Comparison of ENCODE assay signal across 8 mouse cellular contexts in the genomic region with DNA sequence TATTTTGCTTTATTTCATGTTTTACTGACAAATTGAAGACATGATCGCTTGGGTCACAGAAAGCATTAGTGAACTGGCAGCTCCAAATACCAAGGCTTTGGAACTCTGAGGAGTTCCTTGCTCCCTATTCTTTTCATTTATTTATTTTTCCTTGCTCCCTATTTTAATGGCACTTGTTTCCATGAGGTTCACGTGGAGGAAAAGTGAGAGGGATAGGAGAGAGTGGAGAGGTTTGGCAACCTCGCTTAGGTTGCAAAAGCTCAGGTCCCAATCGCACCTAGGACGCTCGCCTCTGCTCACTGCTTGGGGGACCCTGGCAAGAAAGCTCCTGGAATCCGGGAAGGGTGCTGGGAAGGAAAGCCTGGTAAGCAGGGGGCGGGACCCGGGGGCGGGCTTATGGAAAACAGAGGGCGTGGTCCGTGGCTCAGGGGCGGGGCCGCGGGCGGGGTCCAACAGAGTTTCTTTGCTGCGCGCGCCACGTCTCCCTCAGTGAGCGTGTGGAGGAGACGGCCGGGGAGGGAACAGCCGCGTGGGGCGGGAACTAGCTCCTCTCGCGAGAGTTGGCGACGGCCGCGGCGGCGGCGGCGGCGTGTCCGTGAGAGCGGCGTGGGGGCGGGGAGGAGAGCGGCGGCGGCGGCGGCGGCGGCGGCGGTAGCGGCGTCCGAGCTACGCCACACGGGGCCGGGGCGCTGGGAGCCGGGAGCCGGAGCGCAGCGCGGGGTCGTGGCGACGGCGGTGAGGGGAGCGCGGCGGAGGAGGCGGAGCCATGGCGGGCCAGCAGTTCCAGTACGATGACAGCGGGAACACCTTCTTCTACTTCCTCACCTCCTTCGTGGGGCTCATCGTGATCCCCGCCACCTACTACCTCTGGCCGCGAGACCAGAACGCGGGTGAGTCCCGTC. TPM values are rescaled to one million over a fixed set of nuclear protein-coding genes. Genes with fewer than 3 reads are reported as not detected.
DNase-seq lines count a peak whose midpoint lies in the region; ATAC-seq and TF ChIP-seq lines count a peak whose summit lies in the region.

A gene (plus strand): TSS at position 498 of the 902 bp plus-strand sequence.

- no peak for TF ChIP-seq CTCF in lung, adult 2 months (IDR thresholded peaks at IDR 0.05; ENCODE audit: insufficient read depth, low read length)

- no peaks in the 10 kb centered on the region for H3K9me3 ChIP-seq in ES-E14 (ENCODE audit: control insufficient read depth, insufficient read depth, low read depth, low read length)
- no peaks in the 10 kb centered on the region for H3K9me3 ChIP-seq in forebrain, embryonic 15.5 days

- intact Hi-C loops in heart, postnatal 25 days (cut with DNase I) = loop anchor here (5.0 to 10.0 kb wide), 3 partner anchors 256 to 949 kb away; a partner anchor contains a TSS

- peak; percentile 38; the same call in 1 of the 2 replicates for TF ChIP-seq POLR2A in lung, adult 2 months (IDR thresholded peaks at IDR 0.05; ENCODE audit: borderline replicate concordance, extremely low read depth, low read depth, low read length)

- H3K4me1 ChIP-seq in ES-E14 (ENCODE audit: control insufficient read depth in 2 of 2, insufficient read depth in 2 of 2, low read length in 2 of 2, poor library complexity in 1 of 2) = peaks cover 0 to 3% of the 10 kb centered on the region in 2 experiments; a peak in 1 of 4 replicates
- peaks cover 37% of the 10 kb centered on the region for H3K4me1 ChIP-seq in forebrain, embryonic 15.5 days
- peaks cover 2% of the 10 kb centered on the region; the same call in 1 of the 2 replicates for H3K4me1 ChIP-seq in lung, adult 2 months (ENCODE audit: control insufficient read depth, insufficient read depth, low read length)

- in situ Hi-C loops in ES-E14 (cut with MboI; ENCODE audit: low sequenced_read_pairs in 2 of 2, unreplicated experiment in 2 of 2) = no loop called here

- no peaks in the 10 kb centered on the region for H3K36me3 ChIP-seq in ES-E14 (ENCODE audit: control insufficient read depth, insufficient read depth, low read length, poor library complexity, severe bottlenecking)
- H3K36me3 ChIP-seq in forebrain, embryonic 15.5 days = no peaks in the 10 kb centered on the region

- peak within 1 kb of the TSS; percentile 87 to 91 for H3K4me3 ChIP-seq in ES-E14 (ENCODE audit: insufficient read depth in 1 of 2, low read depth in 1 of 2, low read length in 2 of 2, poor library complexity in 1 of 2, severe bottlenecking in 1 of 2)
- peak within 1 kb of the TSS; percentile 94 for H3K4me3 ChIP-seq in forebrain, embryonic 15.5 days
- H3K4me3 ChIP-seq in lung, adult 2 months (replicated peaks; ENCODE audit: extremely low read depth, low read depth, low read length) = peak within 1 kb of the TSS; percentile 94

- peak within 1 kb of the TSS; percentile 63 for H3K4me2 ChIP-seq in forebrain, embryonic 15.5 days (replicated peaks)

- no peaks in the 10 kb centered on the region for H3K27me3 ChIP-seq in forebrain, embryonic 15.5 days

- peak; percentile 97 for ATAC-seq in forebrain, embryonic 15.5 days (replicated peaks)
- peak; percentile 90 for ATAC-seq in neutrophil, adult 5-6 weeks (ENCODE audit: extremely low read depth, insufficient number of reproducible peaks, low FRiP score, poor library complexity, severe bottlenecking)

- WGBS in forebrain, embryonic 15.5 days = under 1% methylated on average over 61 of the region's 81 CpGs
- whole genome bisulfite sequencing in lung, adult 2 months = 1% methylated on average over 74 of the region's 81 CpGs

- peak; percentile 92 for DNase-seq in ES-E14 (ENCODE audit: low read depth, low spot score)
- peak; percentile 98 for DNase-seq in cerebellum, adult 11-12 months
- peak; percentile 94 for DNase-seq in heart, postnatal 25 days (ENCODE audit: low spot score)
- peak; percentile 96 to 99 for DNase-seq in layer of hippocampus, adult 18-20 months (ENCODE audit: low spot score in 2 of 2)
- peak; percentile 98 for DNase-seq in lung, adult 2 months
- peak; percentile 92 to 93 for DNase-seq in thymus, adult 18-20 months

- peak within 1 kb of the TSS; percentile 92 for H3K9ac ChIP-seq in ES-E14 (ENCODE audit: insufficient read depth, low read depth, low read length, poor library complexity, severe bottlenecking)
- peak within 1 kb of the TSS; percentile 96 for H3K9ac ChIP-seq in forebrain, embryonic 15.5 days (replicated peaks)

- peak within 1 kb of the TSS; percentile 62 for H3K27ac ChIP-seq in ES-E14 (ENCODE audit: insufficient read depth, low read depth, low read length, poor library complexity, severe bottlenecking)
- peak within 1 kb of the TSS; percentile 92 for H3K27ac ChIP-seq in forebrain, embryonic 15.5 days (replicated peaks)

TF ChIP-seq in ES-E14, 5 proteins besides CTCF, POLR2A, EP300 and RAD21:
- TF ChIP-seq ZNF384 (IDR thresholded peaks at IDR 0.05; ENCODE audit: low read depth, low read length) (no peak), CHD2 (IDR thresholded peaks at IDR 0.05; ENCODE audit: low read depth, low read length) (peak; percentile 91), HCFC1 (IDR thresholded peaks at IDR 0.05; ENCODE audit: borderline replicate concordance, insufficient read depth, low read length) (peak; percentile 9; the same call in 1 of the 2 replicates)
TF ChIP-seq in ES-E14: peak in this region for 2.

RNA-seq across cellular contexts. Expression of the gene that starts here (rescaled TPM):
- 44.2 and 46.7 TPM in 2 replicates for total RNA-seq in ES-E14 (2012; rRNA removed)
- polyA plus RNA-seq in forebrain, embryonic 15.5 days (2015; fragmentation: Nextera tagmentation; extraction: Ambion mirVana) = 27.3 and 28.8 TPM in 2 replicates
- total RNA-seq in heart, postnatal 25 days (2021) = 10 to 100 TPM; 20.6 to 22.3 TPM
- total RNA-seq in layer of hippocampus, adult 18-20 months (2021) = 10 to 100 TPM; 44.8 to 51.1 TPM
- 12.9 and 16.4 TPM in 2 replicates for polyA plus RNA-seq in lung, adult 2 months (2012; rRNA removed)
- total RNA-seq in neutrophil, adult 5-6 weeks (2017) = 44.0 and 51.1 TPM in 2 replicates

Comparison
In these comparisons a context has a peak if more than half of its experiments do, and no peak if none do; other contexts are left out.
1. Peak in every context shown above with its lines: DNase-seq, ATAC-seq, H3K4me3 ChIP-seq and H3K27ac ChIP-seq.